Mouse (Mus musculus): ENCODE measurements around the gene Agpat2. TPM values are rescaled to one million over a fixed set of nuclear protein-coding genes. Genes with fewer than 3 reads are reported as not detected.

The Agpat2 gene
- polyA plus RNA-seq, 1 experiment from 2014 or later: 4.6 TPM

GRCm38 (mm10) chr2:26591416-26591815 is 12.8 kb downstream of the Agpat2 start:
- Histone ChIP-seq H3K36me3 (replicated peaks) (no peaks in the 10 kb centered on the region), H3K9ac (no peak overlapping the region), H3K4me1 (peaks cover 9% of the 10 kb centered on the region), H3K9me3 (no peaks in the 10 kb centered on the region), H3K27ac (no peak overlapping the region), H3K4me3 (no peak overlapping the region), H3K4me2 (no peak overlapping the region), H3K27me3 (replicated peaks) (no peaks in the 10 kb centered on the region)
- no peak for ATAC-seq (replicated peaks)
- WGBS: 83% methylated on average over 12 of the region's 12 CpGs

DNA sequence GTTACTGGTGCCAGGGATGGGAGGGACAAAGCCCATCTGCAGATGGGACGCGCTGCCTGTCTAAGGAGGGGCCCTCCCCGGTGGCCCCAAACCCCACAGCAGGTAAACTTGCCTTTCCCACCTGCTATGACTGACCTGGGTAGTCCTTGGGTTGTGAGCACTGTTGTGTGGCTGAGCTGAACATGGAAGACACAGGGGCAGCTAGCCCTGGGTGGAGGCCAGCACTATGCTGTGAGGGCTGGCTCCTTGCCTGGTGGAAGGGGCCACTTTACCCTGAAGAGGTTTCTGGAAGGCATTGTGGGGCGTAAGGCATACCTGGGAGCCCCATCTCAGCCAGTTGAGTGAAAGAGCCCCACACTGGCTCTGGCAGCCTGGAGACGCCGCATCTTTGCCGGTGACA is 13.3 kb downstream of the Agpat2 start:
- Histone ChIP-seq H3K4me3 (no peak overlapping the region), H3K36me3 (replicated peaks) (no peaks in the 10 kb centered on the region), H3K27me3 (replicated peaks) (no peaks in the 10 kb centered on the region), H3K4me1 (peaks cover 12% of the 10 kb centered on the region), H3K9me3 (no peaks in the 10 kb centered on the region), H3K4me2 (no peak overlapping the region), H3K27ac (no peak overlapping the region), H3K9ac (no peak overlapping the region)
- no peak for ATAC-seq (replicated peaks)
- WGBS: 91% methylated on average over 7 of the region's 7 CpGs

- peaks cover 12% of the 10 kb centered on the region for H3K4me1 ChIP-seq
- no peak overlapping the region for H3K4me2 ChIP-seq
- no peak overlapping the region for H3K9ac ChIP-seq
- H3K9me3 ChIP-seq: no peaks in the 10 kb centered on the region
- no peaks in the 10 kb centered on the region for H3K27me3 ChIP-seq (replicated peaks)
- no peak overlapping the region for H3K27ac ChIP-seq
- 93% methylated on average over 7 of the region's 7 CpGs for WGBS
- no peak overlapping the region for H3K4me3 ChIP-seq
- H3K36me3 ChIP-seq (replicated peaks): no peaks in the 10 kb centered on the region
- no peak for ATAC-seq (replicated peaks)
Measured at GRCm38 (mm10) chr2:26590282-26590681, 13.9 kb downstream of the Agpat2 start.

DNA sequence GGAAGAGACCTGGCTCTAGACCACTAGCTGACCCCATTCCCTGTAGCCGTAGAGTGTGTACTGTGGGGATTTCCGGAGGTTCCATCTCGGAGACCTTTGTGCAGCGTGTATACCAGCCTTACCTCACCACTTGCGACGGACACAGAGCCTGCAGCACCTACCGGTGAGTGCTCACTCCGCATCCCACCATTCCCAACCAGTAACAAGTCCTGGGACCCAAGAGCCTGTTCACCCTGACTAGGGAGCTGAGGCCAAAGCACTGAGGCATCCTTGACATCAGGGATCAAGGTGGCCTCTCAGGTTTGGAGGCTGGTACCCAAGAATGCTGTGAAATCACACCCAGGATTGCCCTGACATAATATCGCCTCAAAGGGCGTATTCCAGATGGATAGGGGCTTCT is 14.9 kb downstream of the Agpat2 start:
- H3K4me2 ChIP-seq: no peak overlapping the region
- H3K9me3 ChIP-seq: no peaks in the 10 kb centered on the region

GRCm38 (mm10) chr2:26588573-26588972 is 15.6 kb downstream of the Agpat2 start:
- Histone ChIP-seq H3K36me3 (replicated peaks) (no peaks in the 10 kb centered on the region), H3K9me3 (no peaks in the 10 kb centered on the region), H3K27ac (no peak overlapping the region), H3K4me1 (peaks cover 12% of the 10 kb centered on the region), H3K4me3 (no peak overlapping the region), H3K4me2 (no peak overlapping the region), H3K27me3 (replicated peaks) (no peaks in the 10 kb centered on the region), H3K9ac (no peak overlapping the region)
- 59% methylated on average over 4 of the region's 4 CpGs for whole genome bisulfite sequencing
- no peak for ATAC-seq (replicated peaks)

More for the DNA sequence above, 14.9 kb downstream of the Agpat2 start:
- H3K9ac ChIP-seq: no peak overlapping the region
- H3K4me1 ChIP-seq: peaks cover 12% of the 10 kb centered on the region
- H3K4me3 ChIP-seq: no peak overlapping the region
- H3K36me3 ChIP-seq (replicated peaks): no peaks in the 10 kb centered on the region
- no peak for ATAC-seq (replicated peaks)
- WGBS: 84% methylated on average over 10 of the region's 10 CpGs
- no peak overlapping the region for H3K27ac ChIP-seq
- no peaks in the 10 kb centered on the region for H3K27me3 ChIP-seq (replicated peaks)

- Histone ChIP-seq H3K36me3 (replicated peaks) (no peaks in the 10 kb centered on the region), H3K9me3 (no peaks in the 10 kb centered on the region), H3K4me1 (peaks cover 12% of the 10 kb centered on the region), H3K4me2 (peak overlapping the region; percentile 74), H3K27me3 (replicated peaks) (no peaks in the 10 kb centered on the region), H3K9ac (peak overlapping the region; percentile 43), H3K27ac (no peak overlapping the region), H3K4me3 (peak overlapping the region; percentile 50)
- WGBS: 7% methylated on average over 11 of the region's 11 CpGs
- peak; percentile 70; the same call in 1 of the 2 replicates for ATAC-seq (replicated peaks)
Measured at GRCm38 (mm10) chr2:26587044-26587405, 17.2 kb downstream of the Agpat2 start.

- Histone ChIP-seq H3K4me3 (peak within 1 kb of the TSS; percentile 50), H3K4me2 (peak within 1 kb of the TSS; percentile 74), H3K4me1 (peaks cover 12% of the 10 kb centered on the region), H3K36me3 (replicated peaks) (no peaks in the 10 kb centered on the region), H3K9ac (peak within 1 kb of the TSS; percentile 43), H3K9me3 (no peaks in the 10 kb centered on the region), H3K27ac (no peak within 1 kb of the TSS), H3K27me3 (replicated peaks) (no peaks in the 10 kb centered on the region)
- peak; percentile 81 for ATAC-seq (replicated peaks)
- under 1% methylated on average over 65 of the region's 65 CpGs for WGBS
Measured at GRCm38 (mm10) chr2:26586294-26587043, 17.7 kb downstream of the Agpat2 start, which contains the start of gene Gm20532. Gm20532 (plus strand) TSS chr2:26586639.

DNA sequence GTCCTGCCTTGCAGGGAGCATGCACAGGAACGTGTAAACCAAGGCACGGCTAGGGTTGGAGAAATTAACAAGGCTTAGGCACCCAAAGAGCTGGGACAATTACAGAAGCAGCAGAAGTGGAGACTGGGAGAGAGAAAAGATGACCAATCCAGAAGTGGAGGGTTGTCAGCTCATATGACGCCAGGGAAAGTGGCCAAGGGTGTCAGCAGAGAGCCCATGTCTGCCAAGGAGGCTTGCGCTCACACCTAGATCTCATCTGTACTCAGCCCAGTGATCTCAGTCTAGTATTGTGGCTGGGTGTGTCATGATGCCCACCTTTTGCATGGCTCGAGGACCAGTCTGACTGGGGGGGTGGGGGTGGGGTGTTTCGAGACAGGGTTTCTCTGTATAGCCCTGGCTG is 18.5 kb downstream of the Agpat2 start:
- no peaks in the 10 kb centered on the region for H3K9me3 ChIP-seq
- no peak overlapping the region for H3K9ac ChIP-seq
- no peak overlapping the region for H3K4me2 ChIP-seq
- H3K36me3 ChIP-seq (replicated peaks): no peaks in the 10 kb centered on the region
- H3K27ac ChIP-seq: no peak overlapping the region
- peaks cover 12% of the 10 kb centered on the region for H3K4me1 ChIP-seq
- WGBS: 69% methylated on average over 6 of the region's 6 CpGs
- H3K4me3 ChIP-seq: peak overlapping the region; percentile 4; the same call in 1 of the 2 replicates
- ATAC-seq (replicated peaks): peak; percentile 31; the same call in 1 of the 2 replicates
- no peaks in the 10 kb centered on the region for H3K27me3 ChIP-seq (replicated peaks)

- Histone ChIP-seq H3K27ac (no peak overlapping the region), H3K9ac (no peak overlapping the region), H3K27me3 (replicated peaks) (no peaks in the 10 kb centered on the region), H3K9me3 (no peaks in the 10 kb centered on the region), H3K36me3 (replicated peaks) (no peaks in the 10 kb centered on the region), H3K4me3 (no peak overlapping the region), H3K4me2 (no peak overlapping the region), H3K4me1 (peaks cover 12% of the 10 kb centered on the region)
- no peak for ATAC-seq (replicated peaks)
- 74% methylated on average over 11 of the region's 11 CpGs for WGBS
Measured at GRCm38 (mm10) chr2:26583640-26584039, 20.6 kb downstream of the Agpat2 start.

- Histone ChIP-seq H3K4me3 (no peak overlapping the region), H3K27ac (no peak overlapping the region), H3K27me3 (replicated peaks) (no peaks in the 10 kb centered on the region), H3K4me1 (peaks cover 12% of the 10 kb centered on the region), H3K9me3 (no peaks in the 10 kb centered on the region), H3K36me3 (replicated peaks) (no peaks in the 10 kb centered on the region), H3K4me2 (no peak overlapping the region), H3K9ac (no peak overlapping the region)
- 80% methylated on average over 7 of the region's 7 CpGs for WGBS
- ATAC-seq (replicated peaks): no peak
Measured at GRCm38 (mm10) chr2:26582741-26583140, 21.5 kb downstream of the Agpat2 start.

- WGBS: 65% methylated on average over 2 of the region's 2 CpGs
- H3K4me2 ChIP-seq: no peak overlapping the region
- no peak overlapping the region for H3K9ac ChIP-seq
- H3K36me3 ChIP-seq (replicated peaks): no peaks in the 10 kb centered on the region
- H3K4me1 ChIP-seq: peaks cover 9% of the 10 kb centered on the region
- ATAC-seq (replicated peaks): no peak
- H3K4me3 ChIP-seq: no peak overlapping the region
- H3K27ac ChIP-seq: no peak overlapping the region
- H3K9me3 ChIP-seq: no peaks in the 10 kb centered on the region
- H3K27me3 ChIP-seq (replicated peaks): no peaks in the 10 kb centered on the region
Measured at GRCm38 (mm10) chr2:26582203-26582602, 22.0 kb downstream of the Agpat2 start.

- H3K4me2 ChIP-seq: no peak overlapping the region
- no peak overlapping the region for H3K9ac ChIP-seq
- H3K9me3 ChIP-seq: no peaks in the 10 kb centered on the region
- no peak overlapping the region for H3K4me3 ChIP-seq
- H3K27me3 ChIP-seq (replicated peaks): no peaks in the 10 kb centered on the region
- no peak overlapping the region for H3K27ac ChIP-seq
- ATAC-seq (replicated peaks): no peak
- no peaks in the 10 kb centered on the region for H3K4me1 ChIP-seq
- no peaks in the 10 kb centered on the region for H3K36me3 ChIP-seq (replicated peaks)
- WGBS: 94% methylated on average over 5 of the region's 5 CpGs
Measured at GRCm38 (mm10) chr2:26580751-26581150, 23.5 kb downstream of the Agpat2 start.

DNA sequence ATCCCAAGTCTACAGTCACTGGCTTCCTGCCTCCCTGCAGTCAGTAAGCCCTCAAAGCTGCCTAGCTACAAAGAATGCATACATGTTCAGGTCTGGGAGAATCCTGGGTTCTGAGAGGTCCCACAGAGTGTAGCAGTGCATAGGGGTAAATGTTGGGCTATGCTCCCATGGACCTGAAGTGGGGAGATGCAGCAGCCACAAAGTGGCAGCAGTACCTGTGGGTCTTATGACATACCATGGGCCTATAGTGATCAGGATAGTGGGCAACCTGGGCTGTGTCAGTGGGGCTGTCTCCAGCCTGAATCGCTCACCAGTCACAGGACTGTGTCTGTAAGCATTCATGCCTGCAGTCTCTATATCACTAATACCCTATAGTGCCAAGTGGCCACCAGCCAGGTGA is 24.5 kb downstream of the Agpat2 start, which contains the start of gene Egfl7:
Gene Egfl7 (plus strand): TSS at position 301 of the 400 bp plus-strand sequence.
- H3K4me2 ChIP-seq: no peak within 1 kb of the TSS
- H3K4me3 ChIP-seq: no peak within 1 kb of the TSS
- no peak for ATAC-seq (replicated peaks)
- no peak within 1 kb of the TSS for H3K9ac ChIP-seq
- no peak within 1 kb of the TSS for H3K27ac ChIP-seq
- 96% methylated on average over 1 of the region's 1 CpGs for WGBS
- no peaks in the 10 kb centered on the region for H3K36me3 ChIP-seq (replicated peaks)
- H3K27me3 ChIP-seq (replicated peaks): no peaks in the 10 kb centered on the region
- no peaks in the 10 kb centered on the region for H3K9me3 ChIP-seq
- no peaks in the 10 kb centered on the region for H3K4me1 ChIP-seq
